Mouse (Mus musculus) neural tube, embryonic 15.5 days (tissue): ENCODE results near the gene Usp7. TPM values are rescaled to one million over a fixed set of nuclear protein-coding genes. Genes with fewer than 3 reads are reported as not detected.

Experiments used
- ATAC-seq: fragments of 200-750 bp; cut with Nextera tagmentation; 2 replicates; pipeline ENCODE4 v1.8.0; 2017; ENCODE audit warnings: mild to moderate bottlenecking, moderate TSS enrichment, moderate library complexity; ENCODE audit not compliant: low FRiP score
- H3K27ac ChIP-seq: fragments of 300-500 bp; sonication (generic); replicated peaks from 2 replicates; pipeline ENCODE4 v1.5.1; 2015; ENCODE audit warnings: mild to moderate bottlenecking, inconsistent platforms
- H3K27me3 ChIP-seq: fragments of 300-500 bp; sonication (generic); replicated peaks from 2 replicates; pipeline ENCODE4 v1.6.1; 2015; ENCODE audit warnings: inconsistent platforms
- H3K36me3 ChIP-seq: fragments of 300-500 bp; sonication (generic); 2 replicates; pipeline ENCODE4 v1.6.1; 2015; ENCODE audit warnings: inconsistent platforms
- H3K4me1 ChIP-seq: fragments of 300-500 bp; sonication (generic); 2 replicates; pipeline ENCODE4 v1.6.1; 2015; ENCODE audit warnings: inconsistent platforms
- H3K4me2 ChIP-seq: fragments of 300-500 bp; sonication (generic); 2 replicates; pipeline ENCODE4 v1.6.1; 2015; ENCODE audit warnings: inconsistent platforms, mild to moderate bottlenecking, moderate library complexity
- H3K4me3 ChIP-seq: fragments of 300-500 bp; sonication (generic); replicated peaks from 2 replicates; pipeline ENCODE4 v1.5.1; 2015; ENCODE audit warnings: mild to moderate bottlenecking, inconsistent platforms
- H3K9ac ChIP-seq: fragments of 300-500 bp; sonication (generic); replicated peaks from 2 replicates; pipeline ENCODE4 v1.6.1; 2015; ENCODE audit warnings: mild to moderate bottlenecking, inconsistent platforms
- H3K9me3 ChIP-seq: fragments of 300-500 bp; sonication (generic); replicated peaks from 2 replicates; pipeline ENCODE4 v1.6.1; 2016; ENCODE audit warnings: inconsistent platforms
- WGBS: fragments of 180-500 bp; shearing (Covaris S2); methylation state at CpG from one replicate; pipeline ENCODE4 v1.1.7; 2015; ENCODE audit warnings: mixed read lengths; 5-methylcytosine and 5-hydroxymethylcytosine counted together
- polyA plus RNA-seq: library from polyadenylated mRNA; unstranded; fragments of >200 nt; fragmentation: Nextera tagmentation; extraction: Ambion mirVana; gene quantifications from 2 replicates; pipeline ENCODE4 v1.2.1, GENCODE M21; 2015

The Usp7 gene
- polyA plus RNA-seq, 1 experiment from 2014 or later, result 27.8 TPM

GRCm38 (mm10) chr16:8668386-8668785, 123.7 kb downstream of the Usp7 start:
- no peaks in the 10 kb centered on the region; the same call in 1 of the 2 replicates for H3K36me3 ChIP-seq
- peak overlapping the region; percentile 88 for H3K4me2 ChIP-seq
- H3K27me3 ChIP-seq, result no peaks in the 10 kb centered on the region
- H3K9me3 ChIP-seq, result no peaks in the 10 kb centered on the region
- no peak overlapping the region for H3K27ac ChIP-seq
- peaks cover 82% of the 10 kb centered on the region for H3K4me1 ChIP-seq
- no peak overlapping the region for H3K9ac ChIP-seq
- 45% methylated on average over 2 of the region's 2 CpGs for WGBS
- H3K4me3 ChIP-seq, result no peak overlapping the region
- no peak for ATAC-seq

GRCm38 (mm10) chr16:8667814-8668213, 124.3 kb downstream of the Usp7 start:
- H3K4me1 ChIP-seq, result peaks cover 86% of the 10 kb centered on the region
- ATAC-seq, result no peak
- WGBS, result 69% methylated on average over 4 of the region's 4 CpGs
- H3K27ac ChIP-seq, result no peak overlapping the region
- H3K4me2 ChIP-seq, result peak overlapping the region; percentile 88
- H3K36me3 ChIP-seq, result peaks cover under 1% of the 10 kb centered on the region
- no peak overlapping the region for H3K9ac ChIP-seq
- no peaks in the 10 kb centered on the region for H3K9me3 ChIP-seq
- H3K4me3 ChIP-seq, result no peak overlapping the region
- no peaks in the 10 kb centered on the region for H3K27me3 ChIP-seq

GRCm38 (mm10) chr16:8667261-8667660, 124.8 kb downstream of the Usp7 start:
- no peak overlapping the region; the same call in 1 of the 2 replicates for H3K4me2 ChIP-seq
- no peaks in the 10 kb centered on the region for H3K9me3 ChIP-seq
- no peak overlapping the region for H3K27ac ChIP-seq
- peaks cover 85% of the 10 kb centered on the region for H3K4me1 ChIP-seq
- WGBS, result 84% methylated on average over 7 of the region's 7 CpGs
- H3K27me3 ChIP-seq, result no peaks in the 10 kb centered on the region
- H3K9ac ChIP-seq, result no peak overlapping the region
- H3K36me3 ChIP-seq, result peaks cover 6% of the 10 kb centered on the region
- H3K4me3 ChIP-seq, result no peak overlapping the region
- no peak for ATAC-seq

GRCm38 (mm10) chr16:8666452-8666851, 125.7 kb downstream of the Usp7 start:
- Histone ChIP-seq H3K9me3 (no peaks in the 10 kb centered on the region), H3K4me2 (no peak overlapping the region), H3K27me3 (no peaks in the 10 kb centered on the region), H3K4me3 (no peak overlapping the region), H3K27ac (no peak overlapping the region), H3K36me3 (peaks cover 13% of the 10 kb centered on the region), H3K9ac (no peak overlapping the region), H3K4me1 (peaks cover 83% of the 10 kb centered on the region)
- ATAC-seq, result no peak
- 69% methylated on average over 2 of the region's 2 CpGs for WGBS

- 84% methylated on average over 5 of the region's 5 CpGs for WGBS
- H3K36me3 ChIP-seq, result peaks cover 21% of the 10 kb centered on the region
- ATAC-seq, result no peak
- no peak overlapping the region for H3K9ac ChIP-seq
- H3K27me3 ChIP-seq, result no peaks in the 10 kb centered on the region
- H3K4me2 ChIP-seq, result no peak overlapping the region
- H3K4me1 ChIP-seq, result peaks cover 72% of the 10 kb centered on the region
- H3K4me3 ChIP-seq, result no peak overlapping the region
- no peaks in the 10 kb centered on the region for H3K9me3 ChIP-seq
- 0 out of 2 replicates have a peak overlapping the region, but pooled peaks have one; percentile 9 for H3K27ac ChIP-seq
These were observed 126.7 kb downstream of the Usp7 start for GRCm38 (mm10) chr16:8665367-8665766.

- Histone ChIP-seq H3K4me1 (peaks cover 57% of the 10 kb centered on the region), H3K27ac (peak overlapping the region; percentile 64), H3K27me3 (no peaks in the 10 kb centered on the region), H3K9me3 (no peaks in the 10 kb centered on the region), H3K9ac (no peak overlapping the region), H3K4me3 (no peak overlapping the region), H3K36me3 (peaks cover 36% of the 10 kb centered on the region), H3K4me2 (no peak overlapping the region; the same call in 1 of the 2 replicates)
- WGBS, result 79% methylated on average over 24 of the region's 24 CpGs
- ATAC-seq, result peak; percentile 32; the same call in 1 of the 2 replicates
These were observed 128.2 kb downstream of the Usp7 start for GRCm38 (mm10) chr16:8663606-8664539.

- Histone ChIP-seq H3K4me3 (no peak overlapping the region), H3K4me1 (peaks cover 49% of the 10 kb centered on the region), H3K9me3 (no peaks in the 10 kb centered on the region), H3K27me3 (no peaks in the 10 kb centered on the region), H3K4me2 (no peak overlapping the region; the same call in 1 of the 2 replicates), H3K9ac (no peak overlapping the region), H3K36me3 (peaks cover 40% of the 10 kb centered on the region), H3K27ac (peak overlapping the region; percentile 64)
- 86% methylated on average over 2 of the region's 2 CpGs for WGBS
- no peak for ATAC-seq
These were observed 129.1 kb downstream of the Usp7 start for GRCm38 (mm10) chr16:8663022-8663421.

GRCm38 (mm10) chr16:8658764-8659163, 133.3 kb downstream of the Usp7 start:
- no peaks in the 10 kb centered on the region for H3K9me3 ChIP-seq
- H3K27me3 ChIP-seq, result no peaks in the 10 kb centered on the region
- peaks cover 58% of the 10 kb centered on the region for H3K36me3 ChIP-seq
- H3K4me1 ChIP-seq, result peaks cover 12% of the 10 kb centered on the region
- no peak for ATAC-seq
- H3K27ac ChIP-seq, result no peak overlapping the region
- H3K9ac ChIP-seq, result no peak overlapping the region
- no peak overlapping the region for H3K4me3 ChIP-seq
- 87% methylated on average over 4 of the region's 4 CpGs for WGBS
- no peak overlapping the region for H3K4me2 ChIP-seq

GRCm38 (mm10) chr16:8658349-8658748, 133.8 kb downstream of the Usp7 start:
- no peak overlapping the region for H3K4me2 ChIP-seq
- no peak overlapping the region for H3K9ac ChIP-seq
- no peaks in the 10 kb centered on the region for H3K9me3 ChIP-seq
- no peak overlapping the region for H3K4me3 ChIP-seq
- H3K27ac ChIP-seq, result no peak overlapping the region
- ATAC-seq, result no peak
- peaks cover 58% of the 10 kb centered on the region for H3K36me3 ChIP-seq
- 88% methylated on average over 4 of the region's 4 CpGs for WGBS
- no peaks in the 10 kb centered on the region for H3K27me3 ChIP-seq
- H3K4me1 ChIP-seq, result peaks cover 8% of the 10 kb centered on the region

- ATAC-seq, result no peak
- Histone ChIP-seq H3K27ac (no peak overlapping the region), H3K4me3 (no peak overlapping the region), H3K4me1 (no peaks in the 10 kb centered on the region), H3K9me3 (no peaks in the 10 kb centered on the region), H3K4me2 (no peak overlapping the region), H3K9ac (no peak overlapping the region), H3K27me3 (no peaks in the 10 kb centered on the region), H3K36me3 (peaks cover 52% of the 10 kb centered on the region)
- WGBS, result 94% methylated on average over 2 of the region's 2 CpGs
These were observed 135.9 kb downstream of the Usp7 start for GRCm38 (mm10) chr16:8656256-8656655.

GRCm38 (mm10) chr16:8655599-8655998, 136.5 kb downstream of the Usp7 start:
- no peaks in the 10 kb centered on the region for H3K4me1 ChIP-seq
- no peak overlapping the region for H3K9ac ChIP-seq
- no peak overlapping the region for H3K4me2 ChIP-seq
- ATAC-seq, result no peak
- no peak overlapping the region for H3K4me3 ChIP-seq
- WGBS, result 88% methylated on average over 9 of the region's 9 CpGs
- H3K9me3 ChIP-seq, result no peaks in the 10 kb centered on the region
- H3K36me3 ChIP-seq, result peaks cover 54% of the 10 kb centered on the region
- H3K27ac ChIP-seq, result no peak overlapping the region
- H3K27me3 ChIP-seq, result no peaks in the 10 kb centered on the region

GRCm38 (mm10) chr16:8655108-8655507, 137.0 kb downstream of the Usp7 start:
- Histone ChIP-seq H3K9ac (no peak overlapping the region), H3K4me2 (no peak overlapping the region), H3K27me3 (no peaks in the 10 kb centered on the region), H3K36me3 (peaks cover 54% of the 10 kb centered on the region), H3K27ac (no peak overlapping the region), H3K9me3 (no peaks in the 10 kb centered on the region), H3K4me3 (no peak overlapping the region), H3K4me1 (no peaks in the 10 kb centered on the region)
- WGBS, result 82% methylated on average over 6 of the region's 6 CpGs
- no peak for ATAC-seq
